Mouse (Mus musculus) G1E-ER4 (cell line): Measurements from ENCODE around the gene Sox21. TPM values are rescaled to one million over a fixed set of nuclear protein-coding genes. Genes with fewer than 3 reads are reported as not detected.

Experiments
- GATA1 ChIP-seq: IDR thresholded peaks from one replicate; pipeline ENCODE4 v1.8.0; 2012; ENCODE audit warnings: low read length, inconsistent platforms
- polyA plus RNA-seq: library from polyadenylated mRNA; stranded (reverse); fragments of >175 nt; gene quantifications from 2 replicates; pipeline ENCODE4 v1.2.3, GENCODE M21; 2012

The Sox21 gene
- polyA plus RNA-seq, 1 experiment, result not detected

DNA sequence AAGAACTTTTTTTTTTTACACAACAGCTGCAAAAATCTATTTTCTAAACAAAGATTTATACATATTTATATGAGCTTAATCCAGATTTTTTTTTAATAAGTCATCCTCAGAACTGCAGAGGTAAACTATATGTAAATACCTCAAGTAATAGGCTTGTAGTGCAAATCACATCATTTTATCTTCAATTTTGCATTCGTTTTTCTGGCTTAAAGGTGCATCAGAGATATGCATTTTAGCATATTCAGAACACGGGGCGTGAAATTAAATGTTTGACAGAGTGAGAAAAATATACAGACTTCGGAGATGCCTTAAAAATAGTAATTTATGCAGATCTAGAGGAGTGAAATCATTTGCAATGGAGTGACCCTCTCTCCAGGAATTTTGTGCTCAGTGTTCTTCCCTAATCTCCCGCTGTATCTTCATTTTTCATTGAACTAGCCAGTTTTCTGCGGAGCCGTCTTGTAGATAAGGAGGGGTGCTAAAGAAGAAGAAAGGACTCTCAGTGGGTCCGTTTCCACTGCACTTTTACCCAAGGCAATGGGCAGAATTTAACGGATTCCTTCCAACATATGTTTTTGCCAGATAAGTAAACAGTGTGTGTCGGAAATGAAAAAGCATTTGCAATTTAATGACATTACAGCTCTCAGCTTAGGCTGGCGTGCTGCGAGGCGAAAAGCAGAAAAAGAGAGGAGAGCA is 42.5 kb downstream of the Sox21 start:
- peak; percentile 72 for TF ChIP-seq GATA1

- TF ChIP-seq GATA1, result no peak
These were observed 43.2 kb downstream of the Sox21 start for GRCm38 (mm10) chr14:118193663-118194062.

DNA sequence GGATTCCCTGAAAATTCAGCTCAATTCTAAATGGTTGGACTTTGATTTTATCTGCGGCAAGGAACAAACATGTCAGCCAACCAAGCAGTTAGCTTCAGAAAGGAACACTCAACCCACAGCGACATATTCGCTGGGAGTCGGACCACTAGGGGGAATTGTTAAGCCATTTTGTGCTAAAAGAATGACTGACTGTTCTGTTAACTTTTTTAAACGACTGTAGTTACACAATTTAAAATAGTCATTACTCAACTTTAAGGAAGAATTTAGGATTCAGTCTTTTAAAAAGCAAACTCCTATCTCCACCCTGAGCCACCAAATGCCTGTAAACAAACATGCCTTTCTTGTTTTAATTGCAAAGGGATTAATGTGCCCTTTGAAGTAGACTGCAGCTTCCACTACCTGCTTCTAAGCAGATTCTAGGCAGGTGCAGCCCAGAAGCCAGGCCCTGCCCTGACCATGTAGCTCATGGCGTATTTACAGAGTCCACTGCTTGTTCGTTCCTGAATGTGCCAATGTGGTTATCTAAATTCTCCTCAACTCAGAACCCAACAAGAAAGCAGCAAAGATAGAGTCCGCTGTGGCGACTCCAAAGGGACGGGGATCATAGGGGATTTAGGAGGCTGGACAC is 43.7 kb downstream of the Sox21 start:
- no peak for TF ChIP-seq GATA1

- TF ChIP-seq GATA1, result no peak
These were observed 45.4 kb downstream of the Sox21 start for GRCm38 (mm10) chr14:118191442-118191841.

Other genes starting within 250 kb of the Sox21 start
- gene Dct, start 184.8 kb downstream of the Sox21 start, polyA plus RNA-seq, result not detected in 2 replicates
- 6.7 and 10.2 TPM in 2 replicates for gene Tgds, start 104.3 kb downstream of the Sox21 start, polyA plus RNA-seq
- gene Gpr180, start 99.9 kb downstream of the Sox21 start, polyA plus RNA-seq, result 13.2 and 13.3 TPM in 2 replicates
- gene Gm9376, start 29.9 kb upstream of the Sox21 start, polyA plus RNA-seq, result not detected in 2 replicates